Mouse (Mus musculus) liver, adult 2 months (tissue): ENCODE measurements around the gene Sbk1.

Source experiments
- CTCF ChIP-seq: fragments of 200-500 bp; IDR thresholded peaks from 2 replicates; pipeline ENCODE4 v1.5.1; 2011; ENCODE audit warnings: low read depth, low read length, control low read depth
- POLR2A ChIP-seq: fragments of 200-500 bp; IDR thresholded peaks from 2 replicates; pipeline ENCODE4 v1.6.1; 2011; ENCODE audit warnings: low read length, control low read depth; ENCODE audit not compliant: insufficient read depth; ENCODE audit errors: extremely low read depth

- no peak for TF ChIP-seq CTCF
- no peak for TF ChIP-seq POLR2A
These were observed 20.2 kb upstream of the Sbk1 start for GRCm38 (mm10) chr7:126252230-126252629.
